ENCODE assay signal across 8 mouse cellular contexts in genomic region chr5:137030416-137030810, GRCm38 (mm10). TPM values are rescaled to one million over a fixed set of nuclear protein-coding genes. Genes with fewer than 3 reads are reported as not detected.
DNase-seq lines count a peak whose midpoint lies in the region; ATAC-seq and TF ChIP-seq lines count a peak whose summit lies in the region.

No protein-coding gene starts in this region.

- peak overlapping the region; percentile 54 for H3K4me3 ChIP-seq in heart, embryonic 10.5 days
- H3K4me3 ChIP-seq in G1E (ENCODE audit: low read depth, low read length): peak overlapping the region; percentile 59; the same call in 1 of the 2 replicates
- peak overlapping the region; percentile 60 for H3K4me3 ChIP-seq in hindbrain, embryonic 14.5 days (replicated peaks; ENCODE audit: low read length)
- H3K4me3 ChIP-seq in midbrain, embryonic 12.5 days: peak overlapping the region; percentile 52

- peaks cover 41% of the 10 kb centered on the region for H3K4me1 ChIP-seq in heart, embryonic 10.5 days
- peaks cover 63% of the 10 kb centered on the region for H3K4me1 ChIP-seq in G1E (ENCODE audit: insufficient read depth, low read depth, low read length)
- H3K4me1 ChIP-seq in hindbrain, embryonic 14.5 days (replicated peaks; ENCODE audit: control insufficient read depth, insufficient read depth, low read length): peaks cover 17% of the 10 kb centered on the region
- peaks cover 41% of the 10 kb centered on the region for H3K4me1 ChIP-seq in midbrain, embryonic 12.5 days

- peak overlapping the region; percentile 100 for H3K4me2 ChIP-seq in hindbrain, embryonic 14.5 days (replicated peaks)
- H3K4me2 ChIP-seq in midbrain, embryonic 12.5 days (replicated peaks): peak overlapping the region; percentile 97

- no peak for TF ChIP-seq CTCF in G1E (IDR thresholded peaks at IDR 0.05; ENCODE audit: low read depth, low read length)

- no peak for ATAC-seq in G1E (ENCODE audit: extremely low read depth, insufficient number of reproducible peaks, low FRiP score, poor library complexity, severe bottlenecking)
- ATAC-seq in hindbrain, embryonic 14.5 days (ENCODE audit: low FRiP score): no peak; the same call in 1 of the 2 replicates
- ATAC-seq in midbrain, embryonic 12.5 days (ENCODE audit: low FRiP score, low read depth): no peak

- H3K27ac ChIP-seq in heart, embryonic 10.5 days: no peak overlapping the region
- H3K27ac ChIP-seq in hindbrain, embryonic 14.5 days: no peak overlapping the region
- no peak overlapping the region for H3K27ac ChIP-seq in midbrain, embryonic 12.5 days (replicated peaks)

- H3K9ac ChIP-seq in hindbrain, embryonic 14.5 days: peak overlapping the region; percentile 65
- no peak overlapping the region for H3K9ac ChIP-seq in midbrain, embryonic 12.5 days (replicated peaks)

- WGBS in heart, embryonic 10.5 days: 16% methylated on average over 22 of the region's 22 CpGs
- whole genome bisulfite sequencing in hindbrain, embryonic 14.5 days: 9% methylated on average over 22 of the region's 22 CpGs
- WGBS in midbrain, embryonic 12.5 days: 11% methylated on average over 22 of the region's 22 CpGs

- no peaks in the 10 kb centered on the region for H3K9me3 ChIP-seq in heart, embryonic 10.5 days
- H3K9me3 ChIP-seq in G1E (replicated peaks): peaks cover 8% of the 10 kb centered on the region
- H3K9me3 ChIP-seq in hindbrain, embryonic 14.5 days (ENCODE audit: control insufficient read depth, low read length): no peaks in the 10 kb centered on the region
- no peaks in the 10 kb centered on the region for H3K9me3 ChIP-seq in midbrain, embryonic 12.5 days

- no peak for DNase-seq in heart, embryonic 10.5 days (ENCODE audit: low spot score)
- no peak for DNase-seq in heart, adult 9 months (ENCODE audit: low spot score in 2 of 2)
- no peak for DNase-seq in G1E (ENCODE audit: low spot score)
- no peak for DNase-seq in hindbrain, embryonic 14.5 days (ENCODE audit: low spot score)
- DNase-seq in natural killer cell, adult 2 months (ENCODE audit: low spot score in 2 of 2): no peak
- DNase-seq in Muller cell, postnatal 12 days (ENCODE audit: inconsistent ontology term): no peak
- no peak for DNase-seq in kidney, adult 18-20 months

- peaks cover 91% of the 10 kb centered on the region for H3K27me3 ChIP-seq in heart, embryonic 10.5 days (ENCODE audit: insufficient read depth, poor library complexity, severe bottlenecking)
- peaks cover 66% of the 10 kb centered on the region for H3K27me3 ChIP-seq in G1E (ENCODE audit: insufficient read depth, low read length)
- peaks cover 59% of the 10 kb centered on the region for H3K27me3 ChIP-seq in hindbrain, embryonic 14.5 days (ENCODE audit: control insufficient read depth, insufficient read depth, low read length)
- H3K27me3 ChIP-seq in midbrain, embryonic 12.5 days: peaks cover 87% of the 10 kb centered on the region

- peaks cover 6% of the 10 kb centered on the region; the same call in 1 of the 2 replicates for H3K36me3 ChIP-seq in heart, embryonic 10.5 days
- peaks cover 15% of the 10 kb centered on the region for H3K36me3 ChIP-seq in G1E (replicated peaks)
- peaks cover 4% of the 10 kb centered on the region; the same call in 1 of the 2 replicates for H3K36me3 ChIP-seq in hindbrain, embryonic 14.5 days (replicated peaks; ENCODE audit: control insufficient read depth, insufficient read depth)
- H3K36me3 ChIP-seq in midbrain, embryonic 12.5 days: 0 out of 2 replicates have a peak, but pooled peaks cover 3% of the 10 kb centered on the region

RNA-seq across cellular contexts. Expression of gene Vgf, which starts 4.2 kb away (rescaled TPM):
- not detected in 2 replicates for polyA plus RNA-seq in heart, embryonic 10.5 days (2016; fragmentation: Nextera tagmentation; extraction: Ambion mirVana)
- total RNA-seq in G1E (2014; fragmentation: Nextera tagmentation): not detected in 2 replicates
- total RNA-seq in G1E (2017): 0.06 and 0.11 TPM in 2 replicates
- 0.56 and 0.59 TPM in 2 replicates for polyA plus RNA-seq in G1E (2012)
- polyA plus RNA-seq in hindbrain, embryonic 14.5 days (2014; fragmentation: Nextera tagmentation; extraction: Ambion mirVana): 7.0 and 9.7 TPM in 2 replicates
- 0.85 and 0.91 TPM in 2 replicates for polyA plus RNA-seq in midbrain, embryonic 12.5 days (2016; fragmentation: Nextera tagmentation; extraction: Ambion mirVana)

RNA-seq across cellular contexts. Expression of gene Ap1s1, which starts 15.5 kb away (rescaled TPM):
- polyA plus RNA-seq in heart, embryonic 10.5 days (2016; fragmentation: Nextera tagmentation; extraction: Ambion mirVana): 177 and 178 TPM in 2 replicates
- total RNA-seq in G1E (2014; fragmentation: Nextera tagmentation) (36.8 and 37.5 TPM in 2 replicates), G1E (2017) (104 and 115 TPM in 2 replicates)
- 136 and 173 TPM in 2 replicates for polyA plus RNA-seq in G1E (2012)
- 192 and 201 TPM in 2 replicates for polyA plus RNA-seq in hindbrain, embryonic 14.5 days (2014; fragmentation: Nextera tagmentation; extraction: Ambion mirVana)
- polyA plus RNA-seq in midbrain, embryonic 12.5 days (2016; fragmentation: Nextera tagmentation; extraction: Ambion mirVana): 203 and 214 TPM in 2 replicates

RNA-seq across cellular contexts. Expression of gene Serpine1, which starts 41.7 kb away (rescaled TPM):
- polyA plus RNA-seq in heart, embryonic 10.5 days (2016; fragmentation: Nextera tagmentation; extraction: Ambion mirVana): 0.07 and 0.51 TPM in 2 replicates
- total RNA-seq in G1E (2014; fragmentation: Nextera tagmentation) (76.9 and 92.3 TPM in 2 replicates), G1E (2017) (18.6 and 20.4 TPM in 2 replicates)
- 1.1 and 1.9 TPM in 2 replicates for polyA plus RNA-seq in G1E (2012)
- 0.25 TPM in 2 replicates for polyA plus RNA-seq in hindbrain, embryonic 14.5 days (2014; fragmentation: Nextera tagmentation; extraction: Ambion mirVana)
- 0.23 TPM in 1 of 2 replicates, not detected in the other for polyA plus RNA-seq in midbrain, embryonic 12.5 days (2016; fragmentation: Nextera tagmentation; extraction: Ambion mirVana)

RNA-seq across cellular contexts. Expression of gene Znhit1, which starts 42.6 kb away (rescaled TPM):
- polyA plus RNA-seq in heart, embryonic 10.5 days (2016; fragmentation: Nextera tagmentation; extraction: Ambion mirVana): 92.7 and 103 TPM in 2 replicates
- total RNA-seq in G1E (2014; fragmentation: Nextera tagmentation) (88.7 and 113 TPM in 2 replicates), G1E (2017) (35.5 and 43.4 TPM in 2 replicates)
- 247 and 287 TPM in 2 replicates for polyA plus RNA-seq in G1E (2012)
- 116 and 121 TPM in 2 replicates for polyA plus RNA-seq in hindbrain, embryonic 14.5 days (2014; fragmentation: Nextera tagmentation; extraction: Ambion mirVana)
- 92.8 and 102 TPM in 2 replicates for polyA plus RNA-seq in midbrain, embryonic 12.5 days (2016; fragmentation: Nextera tagmentation; extraction: Ambion mirVana)

RNA-seq across cellular contexts. Expression of gene Plod3, which starts 43.6 kb away (rescaled TPM):
- 44.4 and 50.7 TPM in 2 replicates for polyA plus RNA-seq in heart, embryonic 10.5 days (2016; fragmentation: Nextera tagmentation; extraction: Ambion mirVana)
- 21.4 and 39.8 TPM in 2 replicates for total RNA-seq in G1E (2014; fragmentation: Nextera tagmentation)
- total RNA-seq in G1E (2017): 19.7 and 20.7 TPM in 2 replicates
- 33.1 and 33.9 TPM in 2 replicates for polyA plus RNA-seq in G1E (2012)
- polyA plus RNA-seq in hindbrain, embryonic 14.5 days (2014; fragmentation: Nextera tagmentation; extraction: Ambion mirVana): 30.1 and 30.7 TPM in 2 replicates
- polyA plus RNA-seq in midbrain, embryonic 12.5 days (2016; fragmentation: Nextera tagmentation; extraction: Ambion mirVana): 39.0 and 40.7 TPM in 2 replicates
